Mouse (Mus musculus): Measurements from ENCODE around the gene Scn1b. TPM values are rescaled to one million over a fixed set of nuclear protein-coding genes. Genes with fewer than 3 reads are reported as not detected.

The Scn1b gene
- total RNA-seq, 2 experiments from 2014 or later, result 13.5 to 24.9 TPM

DNA sequence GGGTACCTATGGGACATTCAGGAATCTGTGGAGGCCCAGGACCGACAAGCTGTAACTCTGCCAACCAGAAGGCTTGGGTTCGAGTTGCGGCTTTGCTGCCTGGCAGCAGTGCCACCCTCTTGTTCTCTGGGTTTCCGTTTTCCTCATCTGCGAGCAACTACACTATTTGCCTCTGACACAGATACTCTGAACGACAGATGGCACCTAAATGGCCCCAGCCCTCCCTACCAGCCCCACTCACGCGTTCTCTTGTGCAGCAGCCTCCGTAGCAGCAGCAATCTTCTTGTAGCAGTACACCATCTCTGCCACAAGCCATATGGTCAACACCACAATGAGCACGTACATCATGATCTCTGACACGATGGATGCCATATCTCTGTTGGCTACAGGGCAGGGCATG, 9.3 kb downstream of the Scn1b start:
- no peak for DNase-seq (ENCODE audit: low spot score in 2 of 2)

DNA sequence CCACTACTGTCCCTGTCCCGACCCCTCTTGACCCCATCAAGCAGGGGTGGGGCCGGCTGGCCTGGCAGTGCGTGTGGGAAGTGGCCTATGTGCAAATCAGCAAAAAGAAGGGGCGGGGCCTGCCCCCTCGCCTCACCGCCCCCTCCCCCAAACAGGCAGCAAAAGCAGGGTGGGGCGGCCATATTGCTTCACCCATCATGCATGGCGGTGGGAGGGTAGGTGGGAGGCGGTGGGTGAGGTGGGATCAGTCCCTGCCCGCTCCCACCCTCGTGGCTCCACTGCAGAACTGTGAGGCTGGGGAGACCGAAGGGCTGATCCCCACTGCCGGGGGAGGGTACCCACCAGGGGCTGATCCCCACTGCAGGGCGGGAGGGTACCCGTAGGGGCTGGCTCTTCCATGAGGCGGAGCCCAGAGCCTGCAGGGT, 10.1 kb downstream of the Scn1b start:
- DNase-seq (ENCODE audit: low spot score in 2 of 2), result no peak

DNA sequence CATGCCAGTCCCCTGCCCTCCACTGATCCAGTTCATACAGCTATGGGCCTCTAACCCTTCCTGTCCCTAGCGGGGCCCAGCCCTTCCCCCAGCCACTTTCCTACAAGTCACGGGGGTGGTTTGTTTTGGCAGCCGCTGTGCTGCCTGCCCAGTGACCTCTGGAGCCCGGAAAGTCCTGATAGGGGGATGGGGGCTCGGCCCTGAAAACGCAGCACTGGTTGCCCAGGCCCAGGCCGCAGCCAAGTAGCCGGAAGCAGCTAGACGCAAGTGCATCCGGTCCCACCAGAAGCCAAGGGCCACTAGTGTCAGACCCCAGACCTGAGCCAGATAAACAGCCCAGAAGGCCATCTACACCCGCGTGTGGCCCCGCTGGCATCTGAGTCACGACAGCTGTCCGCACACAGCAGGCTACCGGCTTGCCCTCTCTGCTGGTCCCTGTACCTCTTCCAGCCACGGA, 11.2 kb downstream of the Scn1b start:
- no peak for DNase-seq (ENCODE audit: low spot score in 2 of 2)

DNA sequence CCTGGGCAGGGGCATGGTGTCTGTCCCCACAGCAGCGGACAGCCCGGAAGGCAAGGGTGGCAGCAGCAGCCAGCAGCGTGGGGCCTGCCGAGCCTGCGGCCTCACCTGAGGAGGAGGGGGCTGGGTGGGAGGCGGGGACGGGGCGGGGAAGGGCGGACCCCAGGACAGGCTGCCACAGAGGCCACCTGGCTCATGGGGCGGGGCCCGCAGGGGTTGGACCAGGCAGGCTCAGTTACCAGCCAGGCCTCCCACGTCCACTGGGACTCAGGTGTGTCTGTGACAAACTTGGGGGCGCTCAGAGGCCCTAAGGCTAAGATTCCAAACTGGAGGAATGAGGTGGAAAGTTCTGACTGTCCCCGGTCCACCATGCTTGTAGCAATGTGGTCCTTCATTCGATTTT, 11.6 kb downstream of the Scn1b start, which contains the start of gene Hpn:
Hpn (minus strand) TSS at position 109 of the 400 bp plus-strand sequence.
- DNase-seq (ENCODE audit: low spot score in 2 of 2), result no peak

DNA sequence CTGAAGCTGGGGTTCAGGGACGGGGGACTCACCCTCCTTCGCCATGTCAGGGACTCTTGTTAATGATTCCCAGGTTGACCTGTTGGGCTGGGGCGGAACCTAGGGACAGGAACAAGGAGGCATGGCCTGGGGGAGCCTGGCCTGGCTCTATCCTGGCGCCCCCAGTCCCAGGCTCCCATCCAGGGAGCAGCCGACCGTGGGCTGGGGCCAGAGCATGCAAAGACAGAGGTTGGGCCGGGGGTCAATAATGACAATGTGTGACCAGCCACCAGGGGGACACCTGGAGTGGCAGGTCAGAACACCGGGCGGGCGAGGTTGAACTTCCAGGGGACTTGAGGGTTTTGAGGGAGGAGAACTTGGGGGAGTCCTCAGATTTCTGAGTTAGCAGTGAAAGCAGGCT, 12.2 kb downstream of the Scn1b start:
- no peak for DNase-seq (ENCODE audit: low spot score in 2 of 2)

DNA sequence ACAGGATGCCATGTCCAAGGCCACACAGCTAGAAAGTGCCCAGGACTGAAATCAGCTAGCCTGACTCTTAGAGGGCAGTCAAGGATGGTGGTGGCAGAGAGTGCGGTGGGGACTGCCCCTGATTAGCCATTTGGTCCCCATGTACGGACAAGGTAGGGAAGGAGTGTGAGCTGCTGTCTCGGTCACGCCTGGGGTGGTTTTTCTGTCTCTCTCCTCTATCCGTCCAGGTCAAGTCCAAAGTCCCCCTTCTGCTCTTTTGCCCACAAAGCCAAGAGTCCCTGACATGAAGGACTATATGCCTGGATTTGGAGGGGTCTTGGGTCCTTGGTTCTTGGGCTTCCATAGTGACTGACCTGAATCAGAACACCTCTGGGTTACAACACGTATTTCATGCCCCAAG, 13.0 kb downstream of the Scn1b start:
- DNase-seq (ENCODE audit: low spot score in 2 of 2), result no peak

DNA sequence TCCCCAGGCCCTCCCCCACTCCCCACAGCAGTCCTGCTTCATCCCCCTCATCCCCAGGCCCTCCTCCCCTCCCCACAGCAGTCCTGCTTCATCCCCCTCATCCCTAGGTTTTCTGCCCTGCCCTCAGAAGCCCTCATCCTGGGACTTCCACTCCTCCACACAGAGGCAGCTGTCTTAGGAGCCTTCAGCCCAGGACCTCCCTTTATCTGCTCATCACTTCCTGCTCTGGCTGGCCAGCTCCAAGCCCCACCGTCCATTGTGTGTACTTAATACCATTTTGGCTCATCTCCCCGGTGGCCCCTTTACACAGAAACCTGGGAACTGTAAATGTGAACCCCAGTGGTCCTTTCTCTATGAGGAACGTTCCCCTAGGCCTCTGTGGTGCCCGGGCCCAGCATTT, 14.8 kb downstream of the Scn1b start:
- no peak for DNase-seq (ENCODE audit: low spot score in 2 of 2)

DNA sequence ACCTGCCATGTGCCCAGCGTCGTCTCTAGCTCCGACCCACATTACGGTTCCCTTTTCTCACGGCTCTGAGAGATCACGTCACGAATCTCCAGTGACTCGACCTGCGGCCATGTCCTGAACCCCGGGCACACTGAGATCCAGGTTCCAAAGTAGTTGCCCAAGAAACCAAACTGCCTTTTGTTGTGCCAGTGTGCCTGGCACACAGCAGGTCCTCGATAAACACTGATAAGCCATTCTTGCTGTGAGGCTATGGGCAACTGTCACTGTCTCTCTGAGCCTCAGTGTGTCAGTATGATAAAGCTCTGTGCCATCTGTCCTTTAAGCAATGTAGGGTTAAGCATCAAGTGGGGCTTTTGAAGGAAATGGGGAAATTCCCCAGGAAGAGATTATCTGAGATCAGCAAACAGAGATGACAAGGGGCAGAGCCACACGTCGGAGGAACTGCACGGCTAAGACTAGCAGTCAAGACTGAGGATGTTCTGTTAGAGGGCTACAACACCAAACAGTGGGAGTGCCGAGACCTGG, 15.9 kb downstream of the Scn1b start:
- no peak for DNase-seq (ENCODE audit: low spot score in 2 of 2)

DNA sequence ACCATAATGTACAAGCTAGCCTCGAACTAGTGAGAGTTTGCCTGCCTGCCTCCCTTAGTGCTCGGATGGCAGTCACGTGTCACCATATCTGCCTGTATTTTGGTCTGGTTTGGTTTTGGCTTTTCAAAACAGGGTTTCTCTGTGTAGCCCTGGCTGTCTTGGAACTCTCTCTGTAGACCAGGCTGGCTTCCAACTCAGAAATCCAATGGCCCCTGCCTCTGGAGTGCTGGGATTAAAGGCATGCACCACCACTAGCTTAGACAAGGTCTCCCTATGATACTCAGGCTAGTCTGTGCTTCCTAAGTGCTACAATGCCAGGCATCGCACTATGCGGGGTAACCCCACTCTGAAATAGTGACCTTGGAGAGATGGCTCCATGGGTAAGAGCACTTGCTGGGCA, 17.0 kb downstream of the Scn1b start:
- no peak for DNase-seq (ENCODE audit: low spot score in 2 of 2)

DNA sequence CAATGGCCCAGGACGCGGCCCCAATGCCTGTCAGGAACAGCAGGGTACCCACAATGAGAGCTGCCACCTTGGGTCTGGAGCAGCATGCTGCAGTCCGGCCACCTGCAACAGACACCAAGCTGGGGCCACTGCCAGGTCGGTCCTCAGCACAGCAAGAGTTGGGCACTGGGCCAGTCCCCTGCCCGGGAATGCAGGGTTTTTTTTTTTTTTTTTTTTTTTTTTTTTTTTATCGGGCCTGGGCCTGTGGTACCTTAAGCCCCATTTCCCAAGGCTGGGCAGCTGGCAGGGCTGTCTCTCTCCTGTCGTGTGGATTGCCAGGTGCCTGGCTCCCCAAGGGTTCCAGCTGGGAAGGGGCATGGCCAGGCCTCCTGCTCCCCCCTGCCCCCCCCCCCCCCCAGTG, 17.7 kb downstream of the Scn1b start:
- no peak for DNase-seq (ENCODE audit: low spot score in 2 of 2)

DNA sequence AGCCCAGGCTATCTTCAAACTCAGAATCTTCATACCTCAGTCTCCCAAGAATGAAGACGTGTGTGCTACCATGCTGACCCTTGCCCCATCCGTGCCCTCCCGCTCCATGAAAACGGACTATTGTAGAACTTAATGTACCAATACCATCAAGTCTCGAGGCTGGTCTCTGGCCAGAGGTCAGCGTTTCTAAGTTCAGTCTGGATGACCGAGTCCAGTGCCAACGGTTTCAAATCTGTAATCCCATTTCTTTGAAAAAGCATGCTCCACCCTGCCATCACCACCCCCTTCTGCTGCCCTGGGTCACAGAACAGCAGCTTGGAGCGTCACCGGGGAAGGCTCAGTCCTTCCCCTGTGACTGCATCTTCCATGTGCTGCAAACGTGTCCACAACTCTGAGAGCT, 19.0 kb downstream of the Scn1b start:
- DNase-seq (ENCODE audit: low spot score in 2 of 2), result no peak

DNA sequence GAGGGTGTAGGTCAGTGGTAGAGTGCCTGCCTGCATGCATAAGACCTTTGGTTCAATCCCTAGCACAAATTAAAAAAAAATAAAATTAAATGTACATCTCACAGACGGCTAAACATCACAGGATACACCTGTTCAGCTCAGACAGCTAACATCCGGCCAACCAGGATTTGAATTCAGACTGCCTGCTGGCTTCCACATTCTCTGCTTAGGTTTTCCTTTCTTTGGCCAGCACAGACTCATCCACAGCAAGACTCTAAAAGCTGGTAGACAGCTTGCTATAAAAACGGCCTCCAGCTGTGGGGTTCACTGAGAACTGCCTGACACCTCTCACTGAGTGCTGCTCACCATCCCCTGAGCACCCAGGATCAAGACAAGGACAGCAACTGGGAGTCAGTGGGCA, 20.6 kb downstream of the Scn1b start:
- DNase-seq (ENCODE audit: low spot score in 2 of 2), result no peak

DNA sequence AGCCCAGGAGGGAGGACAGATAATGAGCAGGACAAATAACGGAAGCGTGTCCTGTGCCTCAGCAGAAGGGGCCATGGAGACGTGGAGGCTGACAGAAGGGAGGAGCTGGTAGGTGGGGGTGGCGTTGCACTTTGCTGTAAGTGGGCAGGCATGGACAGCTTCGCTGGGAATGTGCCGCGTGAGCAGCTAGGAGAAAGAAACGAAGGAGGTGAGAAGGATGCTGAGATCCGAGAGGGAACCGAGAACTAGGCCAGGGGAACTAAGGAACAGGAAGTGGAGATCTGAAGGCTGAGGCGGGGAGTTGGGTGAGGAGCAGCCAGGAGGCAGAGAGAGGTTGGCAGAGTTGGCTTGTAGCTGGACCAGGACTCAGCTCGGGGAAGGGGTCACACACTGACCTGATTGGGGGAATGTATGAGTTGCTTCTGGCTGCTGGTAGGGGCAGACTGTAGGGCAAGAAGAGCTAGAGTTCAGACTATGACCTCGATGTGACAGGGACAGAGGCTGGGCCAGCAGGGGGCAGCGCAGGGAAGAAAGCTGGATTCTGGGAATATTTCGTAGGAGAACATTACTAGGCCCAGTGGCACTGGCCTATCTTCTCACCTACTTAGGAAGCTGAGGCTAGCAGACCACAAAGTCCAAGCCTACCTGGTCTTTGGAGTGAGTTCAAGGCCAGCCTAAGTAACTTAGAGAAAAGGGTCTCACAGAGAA, 21.6 kb downstream of the Scn1b start:
- peak; percentile 70 to 83 for DNase-seq (ENCODE audit: low spot score in 2 of 2)

DNA sequence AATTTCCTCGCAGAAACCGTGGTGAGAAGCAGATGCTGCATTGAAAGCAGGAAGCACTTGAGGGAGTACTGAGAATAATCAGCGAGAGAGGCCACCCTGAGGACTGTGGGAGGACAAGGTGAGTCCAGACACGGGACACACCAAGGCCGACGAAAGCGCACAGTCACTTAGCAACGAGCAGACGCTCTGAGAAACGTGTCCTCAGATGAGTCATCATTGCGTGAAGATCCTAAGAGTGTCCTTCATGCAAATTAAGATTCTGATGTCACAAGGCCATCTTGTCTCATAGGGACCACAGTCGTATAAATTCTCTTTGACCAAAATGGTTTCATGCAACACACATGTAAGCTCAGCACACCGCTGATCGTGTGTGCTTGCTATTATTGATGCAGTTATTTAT, 26.0 kb downstream of the Scn1b start:
- no peak for DNase-seq (ENCODE audit: low spot score in 2 of 2)

DNA sequence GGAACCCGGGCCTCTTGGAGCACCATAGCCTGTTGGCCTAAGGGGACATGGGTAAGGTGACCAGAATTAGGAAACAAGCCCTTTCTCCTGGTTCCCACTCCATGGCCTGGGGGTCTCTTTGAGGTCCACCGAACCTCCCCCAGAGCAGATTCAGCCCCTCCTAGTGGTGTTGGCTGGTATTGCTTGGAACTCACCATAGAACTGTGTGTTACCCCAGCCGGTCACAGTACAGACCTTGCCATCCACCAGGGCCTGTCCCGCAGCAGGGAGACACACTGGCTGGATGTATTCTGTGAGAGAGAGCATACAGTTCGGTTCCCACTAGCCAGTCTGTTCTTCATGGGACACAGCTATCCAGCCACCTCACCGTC, 27.2 kb downstream of the Scn1b start:
- DNase-seq (ENCODE audit: low spot score in 2 of 2), result no peak

DNA sequence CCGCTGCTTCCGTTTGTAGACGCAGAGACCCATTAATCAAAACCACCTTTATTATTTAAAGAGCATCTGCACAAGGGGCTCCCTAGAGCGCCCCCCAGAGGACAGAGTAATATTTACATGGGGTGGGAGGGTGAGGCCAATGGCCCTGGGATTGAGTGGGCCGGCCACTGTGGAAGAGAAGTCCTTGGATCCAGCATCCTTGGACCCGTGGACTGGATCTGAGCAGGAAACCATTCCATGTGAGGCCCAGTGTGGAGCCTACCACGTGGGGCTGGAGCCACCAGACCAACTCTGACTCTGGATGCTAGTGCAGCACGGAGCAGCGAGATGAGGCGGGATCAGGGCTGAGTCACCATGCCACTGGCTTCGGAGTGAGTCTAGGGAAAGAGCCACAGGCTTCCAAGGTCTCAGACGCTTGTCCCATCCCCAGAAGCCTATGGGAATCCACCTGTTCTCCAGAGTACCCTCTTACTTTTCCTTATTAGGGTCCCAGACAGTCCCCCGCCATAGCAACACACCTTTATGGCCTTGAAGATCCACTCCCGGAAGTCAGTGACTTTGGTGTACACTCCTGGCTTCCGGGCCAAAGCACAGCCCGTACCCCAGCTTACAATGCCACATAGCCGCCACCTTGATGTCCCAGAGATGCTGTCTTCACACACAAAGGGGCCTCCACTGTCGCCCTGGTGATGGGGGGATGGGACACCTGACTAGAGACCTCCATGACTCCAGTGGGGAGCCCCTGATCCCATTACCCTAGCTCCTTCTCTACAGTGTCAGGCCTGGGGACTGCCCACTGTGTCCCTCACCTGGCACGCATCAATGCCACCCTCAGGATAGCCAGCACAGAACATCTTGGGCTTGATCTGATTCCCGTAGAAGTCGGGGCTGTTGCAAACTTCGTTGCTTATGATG, 27.8 kb downstream of the Scn1b start:
- peak; percentile 42 to 57 for DNase-seq (ENCODE audit: low spot score in 2 of 2)

DNA sequence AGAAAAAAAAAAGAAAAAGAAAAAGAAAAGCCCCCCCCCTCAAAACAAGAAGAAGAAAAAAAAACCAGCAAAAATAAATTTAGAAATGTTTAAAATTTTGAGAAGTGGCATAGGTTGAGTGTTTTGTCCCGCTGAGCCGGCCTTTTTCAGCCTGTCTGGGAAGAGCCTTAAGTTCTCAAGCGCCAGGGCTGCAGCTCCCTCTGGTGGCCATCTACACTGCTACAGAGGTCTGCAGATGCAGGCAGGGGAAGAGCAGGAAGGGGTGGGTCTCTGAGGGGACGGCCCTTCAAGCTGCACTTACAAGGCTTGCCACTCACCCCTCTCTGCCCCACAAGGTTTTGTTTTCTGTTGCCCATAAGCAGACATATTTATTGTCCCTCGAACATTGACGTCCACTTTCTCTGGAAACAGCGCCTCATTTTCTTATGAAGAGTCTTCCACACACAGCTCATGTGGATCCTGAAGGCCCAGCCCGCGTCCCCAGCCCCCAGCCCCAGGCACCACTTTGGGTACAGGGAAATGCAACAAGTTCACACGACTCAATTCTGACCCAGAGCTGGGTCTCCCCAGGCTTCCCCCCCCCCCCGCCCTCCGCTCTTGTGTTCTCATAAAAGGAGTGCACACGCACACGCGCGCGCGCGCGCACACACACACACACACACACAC, 29.1 kb downstream of the Scn1b start:
- DNase-seq (ENCODE audit: low spot score in 2 of 2), result peak; percentile 86 to 90

DNA sequence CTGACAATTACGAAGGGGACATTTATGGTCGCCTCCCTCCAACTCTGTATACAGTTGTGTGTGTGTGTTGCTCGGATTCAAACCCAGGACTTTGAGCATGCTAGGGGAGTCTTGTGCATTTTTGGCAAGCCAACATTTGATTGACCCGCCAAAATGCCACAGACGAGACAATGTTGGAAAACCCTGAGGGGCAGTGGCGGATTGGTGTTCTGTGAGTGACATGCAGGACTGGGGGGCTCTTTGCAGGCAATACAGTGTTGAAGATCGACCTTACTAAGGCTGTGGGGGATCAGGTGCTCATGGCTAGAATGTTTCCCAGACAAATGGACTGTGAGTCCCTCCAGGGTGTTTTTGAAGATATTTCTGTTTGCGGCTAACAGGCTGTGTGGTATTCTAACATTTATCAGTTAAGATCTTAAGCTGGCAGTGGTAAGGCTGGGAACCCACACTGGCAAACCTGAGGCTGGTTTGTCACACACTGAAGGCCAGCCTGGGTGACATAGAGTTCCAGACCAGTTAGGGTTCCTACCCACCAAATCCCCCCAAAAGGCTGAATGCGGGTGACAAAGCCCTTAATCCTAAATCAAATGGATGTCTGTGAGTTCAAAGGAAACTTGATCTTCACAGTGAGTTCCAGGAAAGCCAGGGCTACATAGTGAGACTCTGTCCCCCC, 29.8 kb downstream of the Scn1b start:
- DNase-seq (ENCODE audit: low spot score in 2 of 2), result no peak

DNA sequence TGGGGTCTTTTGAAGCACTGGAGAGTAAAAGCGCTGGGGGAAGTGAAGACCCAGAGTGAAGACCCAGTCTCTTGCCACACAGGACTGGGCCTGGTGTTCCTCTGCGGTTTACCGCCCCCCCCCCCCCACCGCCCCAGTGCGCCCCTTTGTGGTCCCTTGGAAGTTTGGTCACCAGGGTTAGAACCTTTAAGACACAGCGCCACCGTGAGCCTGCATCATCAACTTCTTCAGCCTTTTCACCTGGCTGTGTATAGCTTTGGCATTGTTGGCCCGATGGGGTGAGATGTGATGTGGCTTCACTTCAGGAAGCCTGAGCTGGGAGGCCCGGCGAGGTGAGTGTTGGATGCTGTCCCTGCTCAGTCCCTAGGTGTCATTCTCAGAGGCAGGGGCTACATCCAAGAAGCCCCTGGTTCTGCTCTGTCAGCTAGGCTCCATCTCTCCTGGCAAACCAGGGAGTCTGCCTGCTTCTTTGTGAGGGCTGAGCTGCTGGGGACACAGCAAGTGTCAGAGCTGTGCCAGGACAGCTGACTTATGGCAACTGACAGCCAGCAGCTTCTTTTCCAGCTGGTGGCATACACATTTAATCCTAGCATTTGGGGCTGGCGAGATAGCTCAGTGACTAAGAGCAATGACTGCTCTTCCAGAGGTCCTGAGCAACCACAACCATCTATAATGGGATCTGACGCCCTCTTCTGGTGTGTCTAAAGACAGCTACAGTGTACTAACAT, 31.9 kb downstream of the Scn1b start:
- no peak for DNase-seq (ENCODE audit: low spot score in 2 of 2)

DNA sequence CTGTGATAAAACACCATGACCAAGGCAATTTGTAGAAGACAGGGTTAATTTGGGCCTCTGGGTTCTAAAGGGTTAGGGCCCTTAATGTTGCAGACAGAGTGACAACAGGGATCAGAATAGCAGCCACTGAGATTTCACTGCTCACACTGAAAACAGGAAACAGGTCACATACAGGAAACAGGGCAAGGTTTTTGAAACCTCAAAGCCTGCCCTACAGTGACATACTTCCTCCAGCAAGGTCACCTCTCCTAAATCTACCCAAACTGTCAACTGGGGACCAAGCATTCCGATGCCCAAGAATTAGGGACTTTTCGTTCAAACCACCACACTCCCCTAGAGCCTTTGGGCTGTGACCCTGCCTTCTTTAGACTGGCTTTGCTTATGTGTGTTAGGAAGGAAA, 37.1 kb downstream of the Scn1b start:
- DNase-seq (ENCODE audit: low spot score in 2 of 2), result no peak
